Mouse (Mus musculus): ENCODE results near the gene Atp5g3. TPM values are rescaled to one million over a fixed set of nuclear protein-coding genes. Genes with fewer than 3 reads are reported as not detected.
A peak's percentile ranks its signal among the peaks of the same experiment; 100 is the strongest.

Gene Atp5g3
- total RNA-seq, 1 experiment: 439 TPM

- no peaks in the 10 kb centered on the region for H3K4me1 ChIP-seq (ENCODE audit: control insufficient read depth in 2 of 2, insufficient read depth in 2 of 2, low read length in 2 of 2, poor library complexity in 1 of 2)
- no peak for DNase-seq (ENCODE audit: low read depth, low spot score)
- TF ChIP-seq HCFC1 (IDR thresholded peaks at IDR 0.05; ENCODE audit: borderline replicate concordance, insufficient read depth, low read length) (no peak), CHD2 (IDR thresholded peaks at IDR 0.05; ENCODE audit: low read depth, low read length) (no peak)
- H3K36me3 ChIP-seq (ENCODE audit: control insufficient read depth, insufficient read depth, low read length, poor library complexity, severe bottlenecking): no peaks in the 10 kb centered on the region
- no peak overlapping the region for H3K9ac ChIP-seq (ENCODE audit: insufficient read depth, low read depth, low read length, poor library complexity, severe bottlenecking)
- H3K4me3 ChIP-seq (ENCODE audit: insufficient read depth in 1 of 2, low read depth in 1 of 2, low read length in 2 of 2, poor library complexity in 1 of 2, severe bottlenecking in 1 of 2): no peak overlapping the region
- H3K27ac ChIP-seq (ENCODE audit: insufficient read depth, low read depth, low read length, poor library complexity, severe bottlenecking): no peak overlapping the region
- no peaks in the 10 kb centered on the region for H3K9me3 ChIP-seq (ENCODE audit: control insufficient read depth, insufficient read depth, low read depth, low read length)
- in situ Hi-C loops (cut with MboI; ENCODE audit: low sequenced_read_pairs in 2 of 2, unreplicated experiment in 2 of 2): no loop called here
These were observed 36.2 kb upstream of the Atp5g3 start for GRCm38 (mm10) chr2:73947360-73947759.

GRCm38 (mm10) chr2:73943735-73944134, 32.6 kb upstream of the Atp5g3 start:
- in situ Hi-C loops (cut with MboI; ENCODE audit: low sequenced_read_pairs in 2 of 2, unreplicated experiment in 2 of 2): no loop called here
- no peak for TF ChIP-seq CHD2 (IDR thresholded peaks at IDR 0.05; ENCODE audit: low read depth, low read length)
- no peak for TF ChIP-seq MAFK (IDR thresholded peaks at IDR 0.05; ENCODE audit: insufficient read depth, low read depth, low read length)
- TF ChIP-seq ZC3H11A (IDR thresholded peaks at IDR 0.05; ENCODE audit: borderline replicate concordance, low read depth, low read length): no peak
- TF ChIP-seq HCFC1 (IDR thresholded peaks at IDR 0.05; ENCODE audit: borderline replicate concordance, insufficient read depth, low read length): no peak
- no peak for TF ChIP-seq ZNF384 (IDR thresholded peaks at IDR 0.05; ENCODE audit: low read depth, low read length)
- H3K4me3 ChIP-seq (ENCODE audit: insufficient read depth in 1 of 2, low read depth in 1 of 2, low read length in 2 of 2, poor library complexity in 1 of 2, severe bottlenecking in 1 of 2): no peak overlapping the region

GRCm38 (mm10) chr2:73942844-73943243, 31.7 kb upstream of the Atp5g3 start:
- in situ Hi-C loops (cut with MboI; ENCODE audit: low sequenced_read_pairs in 2 of 2, unreplicated experiment in 2 of 2): no loop called here
- Histone ChIP-seq H3K9me3 (ENCODE audit: control insufficient read depth, insufficient read depth, low read depth, low read length) (no peaks in the 10 kb centered on the region), H3K36me3 (ENCODE audit: control insufficient read depth, insufficient read depth, low read length, poor library complexity, severe bottlenecking) (no peaks in the 10 kb centered on the region), H3K4me3 (ENCODE audit: insufficient read depth in 1 of 2, low read depth in 1 of 2, low read length in 2 of 2, poor library complexity in 1 of 2, severe bottlenecking in 1 of 2) (no peak overlapping the region), H3K9ac (ENCODE audit: insufficient read depth, low read depth, low read length, poor library complexity, severe bottlenecking) (no peak overlapping the region), H3K27ac (ENCODE audit: insufficient read depth, low read depth, low read length, poor library complexity, severe bottlenecking) (no peak overlapping the region), H3K4me1 (ENCODE audit: control insufficient read depth in 2 of 2, insufficient read depth in 2 of 2, low read length in 2 of 2, poor library complexity in 1 of 2) (no peaks in the 10 kb centered on the region)
- no peak for DNase-seq (ENCODE audit: low read depth, low spot score)
- no peak for TF ChIP-seq MAFK (IDR thresholded peaks at IDR 0.05; ENCODE audit: insufficient read depth, low read depth, low read length)
- TF ChIP-seq HCFC1 (IDR thresholded peaks at IDR 0.05; ENCODE audit: borderline replicate concordance, insufficient read depth, low read length): no peak
- no peak for TF ChIP-seq ZNF384 (IDR thresholded peaks at IDR 0.05; ENCODE audit: low read depth, low read length)
- no peak for TF ChIP-seq ZC3H11A (IDR thresholded peaks at IDR 0.05; ENCODE audit: borderline replicate concordance, low read depth, low read length)
- no peak for TF ChIP-seq CHD2 (IDR thresholded peaks at IDR 0.05; ENCODE audit: low read depth, low read length)

More at GRCm38 (mm10) chr2:73943735-73944134, 32.6 kb upstream of the Atp5g3 start:
- H3K9ac ChIP-seq (ENCODE audit: insufficient read depth, low read depth, low read length, poor library complexity, severe bottlenecking): no peak overlapping the region
- H3K36me3 ChIP-seq (ENCODE audit: control insufficient read depth, insufficient read depth, low read length, poor library complexity, severe bottlenecking): no peaks in the 10 kb centered on the region
- H3K9me3 ChIP-seq (ENCODE audit: control insufficient read depth, insufficient read depth, low read depth, low read length): no peaks in the 10 kb centered on the region
- H3K27ac ChIP-seq (ENCODE audit: insufficient read depth, low read depth, low read length, poor library complexity, severe bottlenecking): no peak overlapping the region
- peak; percentile 31 for DNase-seq (ENCODE audit: low read depth, low spot score)
- H3K4me1 ChIP-seq (ENCODE audit: control insufficient read depth in 2 of 2, insufficient read depth in 2 of 2, low read length in 2 of 2, poor library complexity in 1 of 2): no peaks in the 10 kb centered on the region

GRCm38 (mm10) chr2:73941281-73941680, 30.2 kb upstream of the Atp5g3 start:
- in situ Hi-C loops (cut with MboI; ENCODE audit: low sequenced_read_pairs in 2 of 2, unreplicated experiment in 2 of 2): no loop called here
- Histone ChIP-seq H3K9ac (ENCODE audit: insufficient read depth, low read depth, low read length, poor library complexity, severe bottlenecking) (no peak overlapping the region), H3K9me3 (ENCODE audit: control insufficient read depth, insufficient read depth, low read depth, low read length) (no peaks in the 10 kb centered on the region), H3K27ac (ENCODE audit: insufficient read depth, low read depth, low read length, poor library complexity, severe bottlenecking) (no peak overlapping the region), H3K4me3 (ENCODE audit: insufficient read depth in 1 of 2, low read depth in 1 of 2, low read length in 2 of 2, poor library complexity in 1 of 2, severe bottlenecking in 1 of 2) (no peak overlapping the region), H3K4me1 (ENCODE audit: control insufficient read depth in 2 of 2, insufficient read depth in 2 of 2, low read length in 2 of 2, poor library complexity in 1 of 2) (no peaks in the 10 kb centered on the region), H3K36me3 (ENCODE audit: control insufficient read depth, insufficient read depth, low read length, poor library complexity, severe bottlenecking) (no peaks in the 10 kb centered on the region)
- TF ChIP-seq ZNF384 (IDR thresholded peaks at IDR 0.05; ENCODE audit: low read depth, low read length) (no peak), CHD2 (IDR thresholded peaks at IDR 0.05; ENCODE audit: low read depth, low read length) (no peak), MAFK (IDR thresholded peaks at IDR 0.05; ENCODE audit: insufficient read depth, low read depth, low read length) (no peak), HCFC1 (IDR thresholded peaks at IDR 0.05; ENCODE audit: borderline replicate concordance, insufficient read depth, low read length) (no peak), ZC3H11A (IDR thresholded peaks at IDR 0.05; ENCODE audit: borderline replicate concordance, low read depth, low read length) (no peak)
- no peak for DNase-seq (ENCODE audit: low read depth, low spot score)

GRCm38 (mm10) chr2:73940471-73940870, 29.3 kb upstream of the Atp5g3 start:
- H3K9ac ChIP-seq (ENCODE audit: insufficient read depth, low read depth, low read length, poor library complexity, severe bottlenecking): no peak overlapping the region
- no peaks in the 10 kb centered on the region for H3K9me3 ChIP-seq (ENCODE audit: control insufficient read depth, insufficient read depth, low read depth, low read length)
- DNase-seq (ENCODE audit: low read depth, low spot score): no peak
- in situ Hi-C loops (cut with MboI; ENCODE audit: low sequenced_read_pairs in 2 of 2, unreplicated experiment in 2 of 2): no loop called here
- H3K27ac ChIP-seq (ENCODE audit: insufficient read depth, low read depth, low read length, poor library complexity, severe bottlenecking): no peak overlapping the region
- TF ChIP-seq ZNF384 (IDR thresholded peaks at IDR 0.05; ENCODE audit: low read depth, low read length): no peak
- no peak for TF ChIP-seq ZC3H11A (IDR thresholded peaks at IDR 0.05; ENCODE audit: borderline replicate concordance, low read depth, low read length)
- TF ChIP-seq HCFC1 (IDR thresholded peaks at IDR 0.05; ENCODE audit: borderline replicate concordance, insufficient read depth, low read length): no peak
- TF ChIP-seq MAFK (IDR thresholded peaks at IDR 0.05; ENCODE audit: insufficient read depth, low read depth, low read length): no peak
- TF ChIP-seq CHD2 (IDR thresholded peaks at IDR 0.05; ENCODE audit: low read depth, low read length): no peak
- H3K4me3 ChIP-seq (ENCODE audit: insufficient read depth in 1 of 2, low read depth in 1 of 2, low read length in 2 of 2, poor library complexity in 1 of 2, severe bottlenecking in 1 of 2): no peak overlapping the region
- H3K36me3 ChIP-seq (ENCODE audit: control insufficient read depth, insufficient read depth, low read length, poor library complexity, severe bottlenecking): no peaks in the 10 kb centered on the region
- no peaks in the 10 kb centered on the region for H3K4me1 ChIP-seq (ENCODE audit: control insufficient read depth in 2 of 2, insufficient read depth in 2 of 2, low read length in 2 of 2, poor library complexity in 1 of 2)
